Mouse (Mus musculus): ENCODE measurements around the gene Lrrc3c.

DNA sequence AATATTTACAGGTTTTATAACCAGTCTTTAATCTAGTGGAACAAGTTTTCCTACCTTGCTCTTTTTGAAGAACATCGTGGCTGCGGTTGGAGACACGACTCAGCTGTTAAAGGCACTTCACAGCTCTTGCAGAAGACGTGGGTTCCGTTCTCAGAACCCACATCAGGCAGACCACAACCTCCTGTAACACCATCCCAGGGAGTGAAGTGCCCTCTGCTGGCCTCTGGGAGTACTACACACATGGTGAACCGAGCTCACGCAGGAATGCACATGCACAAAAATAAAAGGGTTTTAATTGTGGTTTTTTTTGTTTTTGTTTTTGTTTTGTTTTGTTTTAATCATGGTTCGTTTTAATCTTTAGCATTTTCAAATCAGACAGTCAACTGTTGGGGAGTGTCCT is 29.8 kb upstream of the Lrrc3c start:
- TF ChIP-seq CTCF (IDR thresholded peaks at IDR 0.05; ENCODE audit: control insufficient read depth, insufficient read depth, insufficient read length) (no peak), USF1 (IDR thresholded peaks at IDR 0.05; ENCODE audit: low read depth) (no peak), MAX (IDR thresholded peaks at IDR 0.05) (no peak), MYOG (IDR thresholded peaks at IDR 0.05; ENCODE audit: control insufficient read depth, extremely low read depth, insufficient read length) (no peak)

All from C2C12 (cell line).